Mouse (Mus musculus) ES-Bruce4 (cell line): ENCODE data around the gene Il1rl2.

ENCODE experiments used
- CTCF ChIP-seq: IDR thresholded peaks from one replicate; pipeline ENCODE4 v1.8.1; 2011; ENCODE audit warnings: low read depth, low read length
- POLR2A ChIP-seq: IDR thresholded peaks from one replicate; pipeline ENCODE4 v1.8.1; 2011; ENCODE audit warnings: low read length; ENCODE audit not compliant: insufficient read depth

- TF ChIP-seq CTCF = no peak
- TF ChIP-seq POLR2A = no peak
These were observed 40.4 kb upstream of the Il1rl2 start for GRCm38 (mm10) chr1:40283995-40284394.
